Mouse (Mus musculus): ENCODE results near the gene Cd300a. TPM values are rescaled to one million over a fixed set of nuclear protein-coding genes. Genes with fewer than 3 reads are reported as not detected.
A peak's percentile ranks its signal among the peaks of the same experiment; 100 is the strongest.

Gene Cd300a
- polyA plus RNA-seq, 1 experiment from 2014 or later, result 1.0 TPM

- Histone ChIP-seq H3K36me3 (no peaks in the 10 kb centered on the region), H3K4me1 (no peaks in the 10 kb centered on the region), H3K4me3 (no peak overlapping the region), H3K9ac (0 out of 2 replicates have a peak overlapping the region, but pooled peaks have one; percentile 6), H3K27me3 (0 out of 2 replicates have a peak, but pooled peaks cover 4% of the 10 kb centered on the region), H3K27ac (no peak overlapping the region), H3K4me2 (no peak overlapping the region), H3K9me3 (0 out of 2 replicates have a peak, but pooled peaks cover 3% of the 10 kb centered on the region)
- no peak for ATAC-seq (ENCODE audit: insufficient number of reproducible peaks, insufficient read depth, low FRiP score, low TSS enrichment, low read depth)
- WGBS, result 39% methylated on average over 7 of the region's 7 CpGs
These were observed 25.1 kb downstream of the Cd300a start for GRCm38 (mm10) chr11:114914978-114915377.

GRCm38 (mm10) chr11:114917120-114917519 is 27.3 kb downstream of the Cd300a start:
- Histone ChIP-seq H3K9me3 (0 out of 2 replicates have a peak, but pooled peaks cover 3% of the 10 kb centered on the region), H3K27me3 (0 out of 2 replicates have a peak, but pooled peaks cover 4% of the 10 kb centered on the region), H3K4me2 (no peak overlapping the region), H3K9ac (no peak overlapping the region), H3K36me3 (no peaks in the 10 kb centered on the region), H3K27ac (no peak overlapping the region), H3K4me3 (no peak overlapping the region), H3K4me1 (no peaks in the 10 kb centered on the region)
- no peak for ATAC-seq (ENCODE audit: insufficient number of reproducible peaks, insufficient read depth, low FRiP score, low TSS enrichment, low read depth)
- 71% methylated on average over 6 of the region's 6 CpGs for WGBS

GRCm38 (mm10) chr11:114922439-114922838 is 32.6 kb downstream of the Cd300a start:
- H3K9ac ChIP-seq, result no peak overlapping the region
- 73% methylated on average over 4 of the region's 4 CpGs for WGBS
- H3K27me3 ChIP-seq, result no peaks in the 10 kb centered on the region
- no peak for ATAC-seq (ENCODE audit: insufficient number of reproducible peaks, insufficient read depth, low FRiP score, low TSS enrichment, low read depth)
- no peak overlapping the region for H3K4me2 ChIP-seq
- no peaks in the 10 kb centered on the region for H3K36me3 ChIP-seq
- H3K4me1 ChIP-seq, result no peaks in the 10 kb centered on the region
- 0 out of 2 replicates have a peak, but pooled peaks cover 3% of the 10 kb centered on the region for H3K9me3 ChIP-seq
- no peak overlapping the region for H3K4me3 ChIP-seq
- H3K27ac ChIP-seq, result no peak overlapping the region

- ATAC-seq (ENCODE audit: insufficient number of reproducible peaks, insufficient read depth, low FRiP score, low TSS enrichment, low read depth), result no peak
- Histone ChIP-seq H3K4me1 (no peaks in the 10 kb centered on the region), H3K36me3 (no peaks in the 10 kb centered on the region), H3K27me3 (no peaks in the 10 kb centered on the region), H3K9ac (no peak overlapping the region), H3K9me3 (0 out of 2 replicates have a peak, but pooled peaks cover 3% of the 10 kb centered on the region), H3K27ac (no peak overlapping the region), H3K4me3 (no peak overlapping the region), H3K4me2 (no peak overlapping the region)
- 74% methylated on average over 4 of the region's 4 CpGs for WGBS
These were observed 34.1 kb downstream of the Cd300a start for GRCm38 (mm10) chr11:114923961-114924360.

- Histone ChIP-seq H3K4me2 (no peak overlapping the region), H3K27ac (no peak overlapping the region), H3K4me3 (no peak overlapping the region), H3K36me3 (no peaks in the 10 kb centered on the region), H3K4me1 (no peaks in the 10 kb centered on the region), H3K9me3 (no peaks in the 10 kb centered on the region), H3K27me3 (no peaks in the 10 kb centered on the region), H3K9ac (no peak overlapping the region)
- WGBS, result 76% methylated on average over 2 of the region's 2 CpGs
- no peak for ATAC-seq (ENCODE audit: insufficient number of reproducible peaks, insufficient read depth, low FRiP score, low TSS enrichment, low read depth)
These were observed 39.7 kb downstream of the Cd300a start for GRCm38 (mm10) chr11:114929581-114929980.

GRCm38 (mm10) chr11:114931041-114931440 is 41.2 kb downstream of the Cd300a start:
- Histone ChIP-seq H3K4me1 (no peaks in the 10 kb centered on the region), H3K27me3 (no peaks in the 10 kb centered on the region), H3K9ac (no peak overlapping the region), H3K4me2 (no peak overlapping the region), H3K27ac (no peak overlapping the region), H3K36me3 (no peaks in the 10 kb centered on the region), H3K4me3 (no peak overlapping the region), H3K9me3 (no peaks in the 10 kb centered on the region)
- ATAC-seq (ENCODE audit: insufficient number of reproducible peaks, insufficient read depth, low FRiP score, low TSS enrichment, low read depth), result no peak
- WGBS, result 76% methylated on average over 5 of the region's 5 CpGs

- Histone ChIP-seq H3K27me3 (no peaks in the 10 kb centered on the region), H3K36me3 (no peaks in the 10 kb centered on the region), H3K4me3 (no peak overlapping the region), H3K9ac (no peak overlapping the region), H3K4me1 (no peaks in the 10 kb centered on the region), H3K4me2 (no peak overlapping the region), H3K9me3 (no peaks in the 10 kb centered on the region), H3K27ac (no peak overlapping the region)
- 84% methylated on average over 4 of the region's 4 CpGs for WGBS
- no peak for ATAC-seq (ENCODE audit: insufficient number of reproducible peaks, insufficient read depth, low FRiP score, low TSS enrichment, low read depth)
These were observed 43.8 kb downstream of the Cd300a start for GRCm38 (mm10) chr11:114933591-114933990.

- H3K9me3 ChIP-seq, result no peaks in the 10 kb centered on the region
- H3K4me2 ChIP-seq, result no peak within 1 kb of the TSS
- no peaks in the 10 kb centered on the region for H3K36me3 ChIP-seq
- no peaks in the 10 kb centered on the region for H3K27me3 ChIP-seq
- 63% methylated on average over 6 of the region's 6 CpGs for WGBS
- no peaks in the 10 kb centered on the region for H3K4me1 ChIP-seq
- no peak for ATAC-seq (ENCODE audit: insufficient number of reproducible peaks, insufficient read depth, low FRiP score, low TSS enrichment, low read depth)
- H3K4me3 ChIP-seq, result no peak within 1 kb of the TSS
- no peak within 1 kb of the TSS for H3K9ac ChIP-seq
- H3K27ac ChIP-seq, result no peak within 1 kb of the TSS
These were observed 44.3 kb downstream of the Cd300a start, which contains the start of gene Cd300lb for GRCm38 (mm10) chr11:114934144-114934543. Gene Cd300lb (minus strand): TSS chr11:114934386.

Other genes with a start within 250 kb of the Cd300a start
- gene Rpl38, start 221.5 kb upstream of the Cd300a start, polyA plus RNA-seq (2015; fragmentation: Nextera tagmentation; extraction: Ambion mirVana), result 1,049 and 1,157 TPM in 2 replicates
- gene Ttyh2, start 214.6 kb upstream of the Cd300a start, polyA plus RNA-seq (2015; fragmentation: Nextera tagmentation; extraction: Ambion mirVana), result 17.1 and 18.2 TPM in 2 replicates
- gene Dnaic2, start 162.6 kb upstream of the Cd300a start, polyA plus RNA-seq (2015; fragmentation: Nextera tagmentation; extraction: Ambion mirVana), result 1.1 TPM in 2 replicates
- 0.69 and 2.2 TPM in 2 replicates for gene Kif19a, start 124.7 kb upstream of the Cd300a start, polyA plus RNA-seq (2015; fragmentation: Nextera tagmentation; extraction: Ambion mirVana)
- 1.1 and 1.6 TPM in 2 replicates for gene Btbd17, start 94.1 kb upstream of the Cd300a start, polyA plus RNA-seq (2015; fragmentation: Nextera tagmentation; extraction: Ambion mirVana)
- not detected in 2 replicates for gene Gpr142, start 91.1 kb upstream of the Cd300a start, polyA plus RNA-seq (2015; fragmentation: Nextera tagmentation; extraction: Ambion mirVana)
- gene Gprc5c, start 38.9 kb upstream of the Cd300a start, polyA plus RNA-seq (2015; fragmentation: Nextera tagmentation; extraction: Ambion mirVana), result 44.4 and 44.8 TPM in 2 replicates
- gene Cd300lb, start 44.3 kb downstream of the Cd300a start, polyA plus RNA-seq (2015; fragmentation: Nextera tagmentation; extraction: Ambion mirVana), result 0.15 and 0.32 TPM in 2 replicates
- gene Cd300c, start 79.1 kb downstream of the Cd300a start, polyA plus RNA-seq (2015; fragmentation: Nextera tagmentation; extraction: Ambion mirVana), result not detected in 2 replicates
- 0.07 TPM in 1 of 2 replicates, not detected in the other for gene Cd300ld, start 99.9 kb downstream of the Cd300a start, polyA plus RNA-seq (2015; fragmentation: Nextera tagmentation; extraction: Ambion mirVana)
- gene Cd300c2, start 111.8 kb downstream of the Cd300a start, polyA plus RNA-seq (2015; fragmentation: Nextera tagmentation; extraction: Ambion mirVana), result 1.4 and 2.1 TPM in 2 replicates
- gene Cd300ld2, start 126.2 kb downstream of the Cd300a start, polyA plus RNA-seq (2015; fragmentation: Nextera tagmentation; extraction: Ambion mirVana), result not detected in 2 replicates
- not detected in 2 replicates for gene Cd300ld4, start 137.0 kb downstream of the Cd300a start, polyA plus RNA-seq (2015; fragmentation: Nextera tagmentation; extraction: Ambion mirVana)
- not detected in 2 replicates for gene Cd300ld5, start 147.7 kb downstream of the Cd300a start, polyA plus RNA-seq (2015; fragmentation: Nextera tagmentation; extraction: Ambion mirVana)
- not detected in 2 replicates for gene Cd300ld3, start 158.4 kb downstream of the Cd300a start, polyA plus RNA-seq (2015; fragmentation: Nextera tagmentation; extraction: Ambion mirVana)
- not detected in 2 replicates for gene Cd300e, start 172.1 kb downstream of the Cd300a start, polyA plus RNA-seq (2015; fragmentation: Nextera tagmentation; extraction: Ambion mirVana)
- 0.89 and 0.98 TPM in 2 replicates for gene Rab37, start 201.4 kb downstream of the Cd300a start, polyA plus RNA-seq (2015; fragmentation: Nextera tagmentation; extraction: Ambion mirVana)
- 0.38 and 0.56 TPM in 2 replicates for gene Cd300lf, start 244.0 kb downstream of the Cd300a start, polyA plus RNA-seq (2015; fragmentation: Nextera tagmentation; extraction: Ambion mirVana)

Data from embryonic facial prominence, embryonic 13.5 days (tissue).